Mouse (Mus musculus): Measurements from ENCODE around the gene Aig1.

GRCm38 (mm10) chr10:13836956-13837355 is 31.8 kb downstream of the Aig1 start:
- TF ChIP-seq CTCF (IDR thresholded peaks at IDR 0.05; ENCODE audit: extremely low read depth, insufficient read depth, insufficient read length, insufficient replicate concordance) = no peak
- TF ChIP-seq POLR2A (IDR thresholded peaks at IDR 0.05; ENCODE audit: low read depth, low read length) = no peak
